Mouse (Mus musculus) myocyte (in vitro differentiated cells): ENCODE measurements at regions not wholly inside any gene's neighbourhood (a gene's known extent, or its start where the extent isn't known, plus 50 kb on each side); places are given as distances from the start of the nearest gene placed in this dataset.

Experiments
- H3K27me3 ChIP-seq: one replicate; pipeline ENCODE4 v1.6.1; 2011; ENCODE audit not compliant: control insufficient read depth, insufficient read depth, insufficient read length
- H3K36me3 ChIP-seq: one replicate; pipeline ENCODE4 v1.6.1; 2011; ENCODE audit not compliant: control insufficient read depth, insufficient read depth
- H3K4me2 ChIP-seq: one replicate; pipeline ENCODE4 v1.6.1; 2011; ENCODE audit warnings: low read depth, control low read depth
- H3K4me3 ChIP-seq: one replicate; pipeline ENCODE4 v1.5.1; 2011; ENCODE audit warnings: mild to moderate bottlenecking, control low read depth, moderate library complexity
- H3K79me2 ChIP-seq: one replicate; pipeline ENCODE4 v1.6.1; 2011; ENCODE audit not compliant: control insufficient read depth, insufficient read depth
- H3ac ChIP-seq: one replicate; pipeline ENCODE4 v1.6.1; 2011; ENCODE audit not compliant: control insufficient read depth, insufficient read length
- CEBPB ChIP-seq: IDR thresholded peaks from 2 replicates; pipeline ENCODE4 v1.6.1; 2011; ENCODE audit warnings: mild to moderate bottlenecking, moderate library complexity; ENCODE audit not compliant: poor library complexity, insufficient read depth, severe bottlenecking
- E2F4 ChIP-seq: IDR thresholded peaks from one replicate; pipeline ENCODE4 v1.6.1; 2011; ENCODE audit warnings: mild to moderate bottlenecking, control low read depth, moderate library complexity; ENCODE audit not compliant: insufficient read depth
- MAX ChIP-seq: IDR thresholded peaks from one replicate; pipeline ENCODE4 v1.6.1; 2011; ENCODE audit warnings: low read depth, mild to moderate bottlenecking, control low read depth
- MYOD1 ChIP-seq, 3 experiments: IDR thresholded peaks; one replicate each; pipeline ENCODE4 v1.6.1; 2011; ENCODE audit warnings: control low read depth in 2 of 3, low read depth in 2 of 3, mild to moderate bottlenecking in 2 of 3, moderate library complexity in 1 of 3; ENCODE audit not compliant: insufficient read length in 2 of 3, control insufficient read depth in 1 of 3
- MYOG ChIP-seq, 3 experiments: IDR thresholded peaks; one replicate each; pipeline ENCODE4 v1.6.1; 2011; ENCODE audit warnings: control low read depth in 2 of 3, low read depth in 2 of 3, mild to moderate bottlenecking in 2 of 3; ENCODE audit not compliant: insufficient read length in 2 of 3, control insufficient read depth in 1 of 3, insufficient read depth in 1 of 3
- POLR2A ChIP-seq: IDR thresholded peaks from one replicate; pipeline ENCODE4 v1.6.1; 2011; ENCODE audit warnings: low read depth, mild to moderate bottlenecking, control low read depth, moderate library complexity; ENCODE audit not compliant: insufficient read length
- POLR2AphosphoS2 ChIP-seq: IDR thresholded peaks from one replicate; pipeline ENCODE4 v1.6.1; 2011; ENCODE audit warnings: low read depth, control low read depth; ENCODE audit not compliant: insufficient read length
- REST ChIP-seq: IDR thresholded peaks from one replicate; pipeline ENCODE4 v1.6.1; 2011; ENCODE audit warnings: mild to moderate bottlenecking, control low read depth, moderate library complexity; ENCODE audit not compliant: insufficient read depth, insufficient read length
- SRF ChIP-seq: IDR thresholded peaks from one replicate; pipeline ENCODE4 v1.6.1; 2011; ENCODE audit warnings: low read depth; ENCODE audit not compliant: control insufficient read depth, insufficient read length
- TCF12 ChIP-seq: IDR thresholded peaks from one replicate; pipeline ENCODE4 v1.6.1; 2011; ENCODE audit warnings: mild to moderate bottlenecking, control low read depth; ENCODE audit not compliant: poor library complexity, insufficient read depth, severe bottlenecking
- TCF3 ChIP-seq: IDR thresholded peaks from one replicate; pipeline ENCODE4 v1.6.1; 2011; ENCODE audit warnings: low read depth, control low read depth; ENCODE audit not compliant: insufficient read length
- USF1 ChIP-seq: IDR thresholded peaks from one replicate; pipeline ENCODE4 v1.6.1; 2011; ENCODE audit warnings: low read depth, mild to moderate bottlenecking, control low read depth, moderate library complexity

GRCm38 (mm10) chr14:64593564-64593963 lies 489.5 kb downstream of the Prss52 start:
- Histone ChIP-seq H3ac (no peak overlapping the region), H3K27me3 (peaks cover 69% of the 10 kb centered on the region), H3K36me3 (no peaks in the 10 kb centered on the region), H3K4me2 (no peak overlapping the region), H3K4me3 (no peak overlapping the region), H3K79me2 (no peaks in the 10 kb centered on the region)
- TF ChIP-seq MYOD1 (IDR thresholded peaks at IDR 0.05; ENCODE audit: control insufficient read depth in 1 of 3, insufficient read length in 2 of 3, low read depth in 2 of 3) (peak in 1 of 3 experiments; percentile 22), TCF3 (no peak)

GRCm38 (mm10) chr14:64594021-64594561 lies 490.0 kb downstream of the Prss52 start:
- Histone ChIP-seq H3K27me3 (peaks cover 63% of the 10 kb centered on the region), H3K4me2 (no peak overlapping the region), H3ac (no peak overlapping the region), H3K79me2 (no peaks in the 10 kb centered on the region), H3K36me3 (no peaks in the 10 kb centered on the region), H3K4me3 (no peak overlapping the region)
- TF ChIP-seq REST (no peak), MYOG (IDR thresholded peaks at IDR 0.05; ENCODE audit: control insufficient read depth in 1 of 3, insufficient read depth in 1 of 3, insufficient read length in 2 of 3, low read depth in 2 of 3) (no peak), SRF (no peak), USF1 (no peak)

GRCm38 (mm10) chr14:64594811-64595522 lies 490.9 kb downstream of the Prss52 start:
- Histone ChIP-seq H3K4me3 (no peak overlapping the region), H3K27me3 (peaks cover 55% of the 10 kb centered on the region), H3K36me3 (no peaks in the 10 kb centered on the region), H3K79me2 (no peaks in the 10 kb centered on the region), H3K4me2 (no peak overlapping the region), H3ac (no peak overlapping the region)
- TF ChIP-seq POLR2A (no peak), E2F4 (no peak), MAX (no peak), MYOD1 (IDR thresholded peaks at IDR 0.05; ENCODE audit: control insufficient read depth in 1 of 3, insufficient read length in 2 of 3, low read depth in 2 of 3) (no peak), MYOG (IDR thresholded peaks at IDR 0.05; ENCODE audit: control insufficient read depth in 1 of 3, insufficient read depth in 1 of 3, insufficient read length in 2 of 3, low read depth in 2 of 3) (no peak), SRF (no peak), CEBPB (no peak), REST (no peak), USF1 (no peak), TCF12 (no peak)

GRCm38 (mm10) chr14:64595523-64595889 lies 491.4 kb downstream of the Prss52 start:
- H3K4me2 ChIP-seq, result no peak overlapping the region
- no peaks in the 10 kb centered on the region for H3K79me2 ChIP-seq
- TF ChIP-seq POLR2A (no peak), POLR2AphosphoS2 (no peak), CEBPB (no peak), MYOD1 (IDR thresholded peaks at IDR 0.05; ENCODE audit: control insufficient read depth in 1 of 3, insufficient read length in 2 of 3, low read depth in 2 of 3) (no peak), TCF3 (no peak), E2F4 (no peak)
- no peak overlapping the region for H3ac ChIP-seq
- H3K36me3 ChIP-seq, result no peaks in the 10 kb centered on the region
- peaks cover 49% of the 10 kb centered on the region for H3K27me3 ChIP-seq
- H3K4me3 ChIP-seq, result no peak overlapping the region

GRCm38 (mm10) chr14:64595891-64596290 lies 491.8 kb downstream of the Prss52 start:
- Histone ChIP-seq H3K79me2 (no peaks in the 10 kb centered on the region), H3ac (no peak overlapping the region), H3K4me3 (no peak overlapping the region), H3K27me3 (peaks cover 45% of the 10 kb centered on the region), H3K4me2 (no peak overlapping the region), H3K36me3 (no peaks in the 10 kb centered on the region)
- TF ChIP-seq POLR2A (no peak), E2F4 (no peak), REST (no peak), USF1 (no peak)
